Mouse (Mus musculus) stomach, postnatal 0 days (tissue): ENCODE data around the gene Cdk12.

Experiments
- CTCF ChIP-seq: IDR thresholded peaks from 2 replicates; pipeline ENCODE4 v1.5.1; 2016; ENCODE audit warnings: antibody characterized with exemption, low read depth, mild to moderate bottlenecking, moderate library complexity
- EP300 ChIP-seq: optimal IDR thresholded peaks from 2 replicates; pipeline ENCODE3; 2016; ENCODE audit warnings: antibody characterized with exemption

- TF ChIP-seq CTCF = no peak
- no peak for TF ChIP-seq EP300
Measured at GRCm38 (mm10) chr11:98320806-98321676, 118.2 kb downstream of the Cdk12 start.
